Mouse (Mus musculus): ENCODE results near the gene Fbxl16. TPM values are rescaled to one million over a fixed set of nuclear protein-coding genes. Genes with fewer than 3 reads are reported as not detected.

The Fbxl16 gene
- polyA plus RNA-seq, 1 experiment from 2014 or later = 0.75 TPM

DNA sequence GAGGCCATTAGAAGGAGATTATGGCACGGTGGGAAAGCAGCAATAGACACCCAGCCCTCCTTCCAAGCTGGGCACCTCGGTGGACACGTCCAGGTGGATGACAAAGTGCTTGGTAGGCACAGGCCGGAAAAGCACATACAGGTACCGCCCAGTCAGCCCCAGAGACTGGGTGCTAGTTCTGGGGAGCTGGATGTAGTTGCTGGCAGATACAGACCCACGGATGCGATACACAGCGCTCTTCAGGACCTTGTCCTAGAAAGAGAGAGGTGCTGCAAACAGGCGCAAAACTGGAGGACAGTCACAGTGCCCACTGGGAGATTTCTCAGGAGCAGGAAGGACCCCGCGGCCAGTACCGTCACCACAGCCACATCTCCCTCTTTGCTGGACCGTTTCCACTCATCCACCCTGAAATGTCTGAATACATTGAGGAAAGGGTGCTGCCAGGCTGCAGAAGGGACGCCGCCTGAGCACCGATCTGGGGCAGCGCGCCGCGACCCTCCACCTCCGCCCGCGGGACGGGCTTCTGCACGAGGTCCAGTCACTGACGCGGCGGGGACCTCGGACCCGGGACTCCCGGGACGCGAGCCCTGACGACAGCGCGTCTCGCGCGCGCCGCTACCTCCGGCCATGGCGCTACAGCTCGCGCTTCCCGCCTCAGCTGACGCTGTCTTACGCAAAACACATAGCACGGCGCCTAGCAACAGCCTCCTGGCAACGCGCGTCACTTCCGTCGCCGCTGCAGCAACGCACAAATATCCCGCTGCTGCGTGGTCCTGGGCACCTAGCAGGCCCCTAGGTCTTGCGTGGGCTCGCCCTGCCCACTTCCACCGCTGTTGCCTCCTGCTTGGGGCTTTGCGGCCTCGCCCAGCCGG, 52.2 kb downstream of the Fbxl16 start, which contains the start of gene Wdr90:
Gene Wdr90 (minus strand): TSS at position 670 of the 872 bp plus-strand sequence.
- ATAC-seq (replicated peaks; ENCODE audit: extremely low read depth, insufficient read depth, low FRiP score) = peak; percentile 92
- H3K27ac ChIP-seq (ENCODE audit: low read length) = peak within 1 kb of the TSS; percentile 79
- H3K27me3 ChIP-seq (ENCODE audit: control insufficient read depth, insufficient read depth, low read length) = no peaks in the 10 kb centered on the region
- H3K36me3 ChIP-seq (ENCODE audit: control insufficient read depth, insufficient read depth) = no peaks in the 10 kb centered on the region
- peaks cover 13% of the 10 kb centered on the region for H3K4me1 ChIP-seq (ENCODE audit: control insufficient read depth, insufficient read depth, low read length)
- H3K4me2 ChIP-seq (ENCODE audit: low read depth, low read length) = peak within 1 kb of the TSS; percentile 94
- peak within 1 kb of the TSS; percentile 85 for H3K9ac ChIP-seq (ENCODE audit: low read length)
- H3K9me3 ChIP-seq (replicated peaks; ENCODE audit: control insufficient read depth, low read length) = no peaks in the 10 kb centered on the region
- H3K4me3 ChIP-seq (ENCODE audit: low read length) = peak within 1 kb of the TSS; percentile 75
- 4% methylated on average over 65 of the region's 65 CpGs for WGBS

DNA sequence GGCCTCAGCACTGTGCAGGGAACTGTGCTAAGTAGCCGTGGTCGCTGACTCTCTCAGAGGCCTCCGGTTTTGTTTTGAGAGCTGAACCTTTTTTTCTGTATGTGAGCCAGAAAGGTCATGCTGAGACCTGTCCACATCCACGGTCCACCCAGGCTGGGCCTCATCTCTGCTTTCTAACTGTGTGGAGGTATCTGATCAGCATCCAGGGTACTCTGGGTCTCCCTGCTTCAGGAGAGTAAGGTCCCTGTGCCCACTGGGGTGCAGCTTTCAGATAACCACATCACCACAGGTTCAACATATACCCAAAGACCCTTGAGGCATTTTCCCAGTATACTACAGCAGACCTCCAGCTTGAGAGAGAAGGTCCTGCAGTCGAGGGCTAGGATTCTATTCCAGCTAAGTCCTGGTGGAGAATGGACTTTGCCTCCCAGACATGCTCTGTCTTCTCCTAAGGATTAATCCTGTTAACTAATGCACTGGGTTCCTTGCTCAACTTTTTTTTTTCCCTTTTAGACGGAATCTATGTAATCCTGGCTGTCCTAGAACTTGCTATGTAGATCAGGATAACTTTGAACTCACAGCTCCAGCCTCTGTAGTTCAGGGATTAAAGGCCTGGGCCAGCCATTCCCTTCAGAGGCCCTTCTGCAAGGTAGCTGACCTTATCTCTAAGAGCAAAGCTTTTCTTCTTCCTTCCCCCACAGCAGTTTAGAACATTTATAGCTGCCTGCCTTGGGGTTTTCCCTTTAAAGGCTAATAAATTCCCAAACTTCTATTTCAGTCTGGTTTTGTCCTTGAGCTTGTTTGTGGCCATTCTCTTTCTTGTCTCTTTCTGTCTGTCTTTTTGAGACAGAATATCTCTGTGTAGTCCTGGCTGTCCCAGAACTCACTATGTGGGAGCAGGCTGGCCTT, 53.1 kb downstream of the Fbxl16 start:
- Histone ChIP-seq H3K4me1 (ENCODE audit: control insufficient read depth, insufficient read depth, low read length) (peaks cover 21% of the 10 kb centered on the region), H3K9me3 (replicated peaks; ENCODE audit: control insufficient read depth, low read length) (no peaks in the 10 kb centered on the region), H3K36me3 (ENCODE audit: control insufficient read depth, insufficient read depth) (no peaks in the 10 kb centered on the region), H3K4me3 (ENCODE audit: low read length) (peak overlapping the region; percentile 75), H3K27ac (ENCODE audit: low read length) (peak overlapping the region; percentile 79), H3K4me2 (ENCODE audit: low read depth, low read length) (peak overlapping the region; percentile 94), H3K9ac (ENCODE audit: low read length) (peak overlapping the region; percentile 85), H3K27me3 (ENCODE audit: control insufficient read depth, insufficient read depth, low read length) (no peaks in the 10 kb centered on the region)
- WGBS = 10% methylated on average over 6 of the region's 6 CpGs
- ATAC-seq (replicated peaks; ENCODE audit: extremely low read depth, insufficient read depth, low FRiP score) = peak; percentile 21; the same call in 1 of the 2 replicates

DNA sequence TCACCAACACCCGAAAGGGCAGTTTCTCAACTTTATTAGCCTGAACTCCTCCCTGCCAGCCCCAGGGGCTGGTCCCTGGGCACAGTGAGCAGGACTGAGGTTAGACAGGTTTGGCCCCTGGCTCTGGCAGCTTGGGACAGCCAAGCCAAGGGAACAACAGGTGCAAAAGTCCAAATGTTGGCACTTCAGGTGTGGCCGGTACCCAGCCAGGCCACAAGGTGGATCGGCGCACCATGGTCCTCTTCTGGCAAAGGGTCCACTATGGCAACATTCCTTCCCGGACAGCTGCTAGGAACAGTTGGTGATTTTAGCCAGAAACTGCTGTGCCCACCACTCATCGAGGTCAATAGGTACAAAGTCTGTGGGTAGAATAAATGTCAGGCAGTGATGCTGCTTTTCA, 54.8 kb downstream of the Fbxl16 start:
- no peak overlapping the region for H3K4me3 ChIP-seq (ENCODE audit: low read length)
- no peaks in the 10 kb centered on the region for H3K9me3 ChIP-seq (replicated peaks; ENCODE audit: control insufficient read depth, low read length)
- no peak overlapping the region for H3K9ac ChIP-seq (ENCODE audit: low read length)
- H3K27me3 ChIP-seq (ENCODE audit: control insufficient read depth, insufficient read depth, low read length) = no peaks in the 10 kb centered on the region
- ATAC-seq (replicated peaks; ENCODE audit: extremely low read depth, insufficient read depth, low FRiP score) = no peak
- peaks cover 22% of the 10 kb centered on the region for H3K4me1 ChIP-seq (ENCODE audit: control insufficient read depth, insufficient read depth, low read length)
- H3K4me2 ChIP-seq (ENCODE audit: low read depth, low read length) = no peak overlapping the region
- no peak overlapping the region for H3K27ac ChIP-seq (ENCODE audit: low read length)
- no peaks in the 10 kb centered on the region for H3K36me3 ChIP-seq (ENCODE audit: control insufficient read depth, insufficient read depth)
- WGBS = 87% methylated on average over 6 of the region's 6 CpGs

GRCm38 (mm10) chr17:25864311-25864710, 55.4 kb downstream of the Fbxl16 start:
- WGBS = 87% methylated on average over 14 of the region's 14 CpGs

GRCm38 (mm10) chr17:25865288-25865687, 56.4 kb downstream of the Fbxl16 start:
- Histone ChIP-seq H3K27me3 (ENCODE audit: control insufficient read depth, insufficient read depth, low read length) (no peaks in the 10 kb centered on the region), H3K36me3 (ENCODE audit: control insufficient read depth, insufficient read depth) (no peaks in the 10 kb centered on the region), H3K4me3 (ENCODE audit: low read length) (no peak overlapping the region), H3K9ac (ENCODE audit: low read length) (no peak overlapping the region), H3K4me2 (ENCODE audit: low read depth, low read length) (no peak overlapping the region), H3K27ac (ENCODE audit: low read length) (no peak overlapping the region), H3K9me3 (replicated peaks; ENCODE audit: control insufficient read depth, low read length) (no peaks in the 10 kb centered on the region), H3K4me1 (ENCODE audit: control insufficient read depth, insufficient read depth, low read length) (peaks cover 27% of the 10 kb centered on the region)
- no peak for ATAC-seq (replicated peaks; ENCODE audit: extremely low read depth, insufficient read depth, low FRiP score)
- 89% methylated on average over 11 of the region's 11 CpGs for WGBS

More at GRCm38 (mm10) chr17:25864311-25864710, 55.4 kb downstream of the Fbxl16 start:
- H3K4me3 ChIP-seq (ENCODE audit: low read length) = no peak overlapping the region
- H3K9me3 ChIP-seq (replicated peaks; ENCODE audit: control insufficient read depth, low read length) = no peaks in the 10 kb centered on the region
- H3K36me3 ChIP-seq (ENCODE audit: control insufficient read depth, insufficient read depth) = no peaks in the 10 kb centered on the region
- H3K27ac ChIP-seq (ENCODE audit: low read length) = no peak overlapping the region
- no peaks in the 10 kb centered on the region for H3K27me3 ChIP-seq (ENCODE audit: control insufficient read depth, insufficient read depth, low read length)
- H3K4me2 ChIP-seq (ENCODE audit: low read depth, low read length) = no peak overlapping the region
- H3K9ac ChIP-seq (ENCODE audit: low read length) = no peak overlapping the region
- no peak for ATAC-seq (replicated peaks; ENCODE audit: extremely low read depth, insufficient read depth, low FRiP score)
- H3K4me1 ChIP-seq (ENCODE audit: control insufficient read depth, insufficient read depth, low read length) = peaks cover 27% of the 10 kb centered on the region

DNA sequence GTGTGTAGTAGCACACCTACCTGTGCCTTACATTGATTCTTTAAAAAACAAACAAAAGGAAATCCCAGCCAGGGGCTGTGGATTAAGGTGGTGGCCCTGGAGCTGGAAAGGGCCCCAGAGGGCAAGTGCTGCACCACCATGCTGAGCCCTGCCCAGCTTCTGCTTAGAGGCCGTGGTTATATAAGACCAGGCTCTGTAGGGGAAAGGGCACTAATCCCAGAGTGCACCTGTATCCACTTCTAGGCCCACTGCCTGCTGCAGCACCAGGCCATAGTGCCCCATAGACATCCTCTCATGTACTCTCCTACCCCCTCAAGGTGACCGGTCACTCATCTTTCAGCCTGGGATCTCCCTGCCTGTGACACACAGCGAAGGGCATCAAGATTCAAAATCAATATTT, 57.3 kb downstream of the Fbxl16 start:
- peak overlapping the region; percentile 36; the same call in 1 of the 2 replicates for H3K9ac ChIP-seq (ENCODE audit: low read length)
- H3K27me3 ChIP-seq (ENCODE audit: control insufficient read depth, insufficient read depth, low read length) = no peaks in the 10 kb centered on the region
- no peak overlapping the region for H3K27ac ChIP-seq (ENCODE audit: low read length)
- H3K9me3 ChIP-seq (replicated peaks; ENCODE audit: control insufficient read depth, low read length) = no peaks in the 10 kb centered on the region
- no peaks in the 10 kb centered on the region for H3K36me3 ChIP-seq (ENCODE audit: control insufficient read depth, insufficient read depth)
- no peak for ATAC-seq (replicated peaks; ENCODE audit: extremely low read depth, insufficient read depth, low FRiP score)
- H3K4me1 ChIP-seq (ENCODE audit: control insufficient read depth, insufficient read depth, low read length) = peaks cover 20% of the 10 kb centered on the region
- WGBS = 91% methylated on average over 3 of the region's 3 CpGs
- H3K4me2 ChIP-seq (ENCODE audit: low read depth, low read length) = peak overlapping the region; percentile 90
- H3K4me3 ChIP-seq (ENCODE audit: low read length) = peak overlapping the region; percentile 94

- peak overlapping the region; percentile 94 for H3K4me3 ChIP-seq (ENCODE audit: low read length)
- peaks cover 14% of the 10 kb centered on the region for H3K4me1 ChIP-seq (ENCODE audit: control insufficient read depth, insufficient read depth, low read length)
- no peaks in the 10 kb centered on the region for H3K27me3 ChIP-seq (ENCODE audit: control insufficient read depth, insufficient read depth, low read length)
- ATAC-seq (replicated peaks; ENCODE audit: extremely low read depth, insufficient read depth, low FRiP score) = no peak; the same call in 1 of the 2 replicates
- no peaks in the 10 kb centered on the region for H3K36me3 ChIP-seq (ENCODE audit: control insufficient read depth, insufficient read depth)
- H3K4me2 ChIP-seq (ENCODE audit: low read depth, low read length) = peak overlapping the region; percentile 90
- 8% methylated on average over 7 of the region's 7 CpGs for WGBS
- peak overlapping the region; percentile 98 for H3K27ac ChIP-seq (ENCODE audit: low read length)
- H3K9ac ChIP-seq (ENCODE audit: low read length) = peak overlapping the region; percentile 97
- no peaks in the 10 kb centered on the region for H3K9me3 ChIP-seq (replicated peaks; ENCODE audit: control insufficient read depth, low read length)
Observed at GRCm38 (mm10) chr17:25867509-25867835, 58.6 kb downstream of the Fbxl16 start.

- ATAC-seq (replicated peaks; ENCODE audit: extremely low read depth, insufficient read depth, low FRiP score) = peak; percentile 56
- peak overlapping the region; percentile 94 for H3K4me3 ChIP-seq (ENCODE audit: low read length)
- under 1% methylated on average over 42 of the region's 42 CpGs for WGBS
- no peaks in the 10 kb centered on the region for H3K9me3 ChIP-seq (replicated peaks; ENCODE audit: control insufficient read depth, low read length)
- H3K27me3 ChIP-seq (ENCODE audit: control insufficient read depth, insufficient read depth, low read length) = no peaks in the 10 kb centered on the region
- peak overlapping the region; percentile 90 for H3K4me2 ChIP-seq (ENCODE audit: low read depth, low read length)
- peak overlapping the region; percentile 97 for H3K9ac ChIP-seq (ENCODE audit: low read length)
- H3K4me1 ChIP-seq (ENCODE audit: control insufficient read depth, insufficient read depth, low read length) = peaks cover 14% of the 10 kb centered on the region
- H3K27ac ChIP-seq (ENCODE audit: low read length) = peak overlapping the region; percentile 98
- no peaks in the 10 kb centered on the region for H3K36me3 ChIP-seq (ENCODE audit: control insufficient read depth, insufficient read depth)
Observed at GRCm38 (mm10) chr17:25867836-25868600, 59.1 kb downstream of the Fbxl16 start.

All from heart, embryonic 16.5 days (tissue).